Mouse (Mus musculus): ENCODE measurements around the gene Stambpl1.
A peak's percentile ranks its signal among the peaks of the same experiment; 100 is the strongest.

Gene Stambpl1

DNA sequence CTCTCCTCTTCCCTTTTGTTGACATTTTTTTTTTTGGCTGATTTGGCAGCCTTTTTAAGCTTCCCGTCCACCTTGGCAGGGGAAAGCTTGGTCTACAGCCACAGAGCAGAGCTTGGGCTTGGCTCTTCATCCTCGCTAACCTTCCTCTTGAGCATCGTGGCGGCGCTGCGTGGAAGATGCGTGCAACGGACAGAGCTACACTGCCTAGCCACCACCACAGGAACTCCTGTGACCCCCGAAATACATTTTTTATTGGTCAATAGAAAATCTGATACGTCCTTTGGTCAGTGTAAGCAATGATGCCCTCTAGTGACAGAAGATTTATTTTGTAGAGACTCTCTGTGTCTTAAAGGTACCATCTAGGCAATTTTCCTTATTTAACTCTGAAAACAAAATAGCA is 92.4 kb downstream of the Stambpl1 start:
- peak; percentile 30 for DNase-seq (ENCODE audit: low read depth)

DNA sequence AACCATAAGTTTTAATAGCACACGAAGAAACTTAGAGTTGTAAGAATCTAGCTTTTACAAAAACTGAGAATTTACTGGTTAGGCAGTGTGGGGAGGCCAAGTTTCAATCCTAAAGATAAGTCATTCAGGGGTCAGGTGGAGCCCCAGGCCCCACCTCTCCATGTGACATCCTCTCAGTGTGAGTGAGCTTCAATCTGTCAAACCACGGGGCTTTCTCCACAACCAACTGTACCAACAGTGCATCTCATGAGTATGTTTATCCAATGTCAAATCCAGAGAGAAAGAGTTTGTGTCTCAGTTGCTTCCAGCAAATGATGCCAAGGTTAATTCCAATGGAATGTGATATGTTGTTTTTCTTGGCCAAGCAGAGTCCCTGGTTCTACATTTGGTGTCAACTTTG is 92.8 kb downstream of the Stambpl1 start:
- no peak for DNase-seq (ENCODE audit: low read depth)

DNA sequence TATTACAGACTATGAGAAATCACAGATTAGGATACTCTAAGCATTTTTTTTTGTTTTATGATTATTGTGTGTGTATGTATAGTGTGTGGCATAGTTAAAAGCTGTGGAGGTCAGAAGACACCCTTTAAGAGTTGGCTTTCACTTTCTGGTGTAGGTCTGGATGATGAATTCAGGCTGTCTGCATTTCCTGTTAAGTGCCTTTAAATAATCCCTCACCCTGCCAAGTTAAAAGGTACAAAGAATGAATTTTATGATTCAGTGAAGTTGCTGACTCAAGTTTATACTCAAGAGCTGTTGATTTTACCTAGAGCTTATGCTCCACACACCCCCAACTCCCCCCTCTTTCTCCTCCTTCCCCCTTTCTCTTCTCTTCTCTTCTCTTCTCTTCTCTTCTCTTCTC is 95.2 kb downstream of the Stambpl1 start:
- DNase-seq (ENCODE audit: low read depth) = peak; percentile 62

DNA sequence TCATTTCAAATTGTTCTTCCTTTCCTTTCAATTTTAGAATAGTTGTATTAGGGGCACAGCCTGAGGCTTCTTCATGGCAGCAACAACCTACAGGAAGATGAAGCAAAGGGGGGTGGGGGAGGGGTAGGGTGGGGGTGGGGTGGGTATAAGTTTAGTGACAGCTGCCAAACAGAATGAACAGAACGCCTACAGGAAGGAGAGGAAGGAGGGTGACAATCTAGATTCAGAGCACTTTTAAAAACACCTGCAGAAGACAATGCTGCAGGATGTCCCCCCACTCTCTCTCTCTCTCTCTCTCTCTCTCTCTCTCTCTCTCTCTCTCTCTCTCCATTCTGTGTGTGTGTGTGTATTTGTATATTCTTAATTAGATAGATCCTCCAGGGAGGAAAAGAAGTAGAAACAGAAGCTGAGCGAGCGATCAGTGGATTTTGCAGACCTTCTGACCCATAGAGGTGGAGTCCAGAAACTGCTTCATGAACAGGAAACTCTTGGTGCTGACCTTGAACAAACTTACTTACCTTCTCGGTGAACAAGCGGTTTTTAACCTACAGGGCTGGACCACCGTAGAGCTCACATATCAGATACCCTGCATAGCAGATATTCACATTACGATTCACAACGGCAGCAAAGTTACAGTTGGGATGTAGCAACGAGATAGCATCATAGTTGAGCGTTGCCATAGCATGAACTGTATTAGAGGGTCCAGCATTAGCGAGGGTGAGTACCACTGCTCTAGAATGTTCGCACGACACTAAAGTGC is 95.8 kb downstream of the Stambpl1 start:
- DNase-seq (ENCODE audit: low read depth) = peak; percentile 55

DNA sequence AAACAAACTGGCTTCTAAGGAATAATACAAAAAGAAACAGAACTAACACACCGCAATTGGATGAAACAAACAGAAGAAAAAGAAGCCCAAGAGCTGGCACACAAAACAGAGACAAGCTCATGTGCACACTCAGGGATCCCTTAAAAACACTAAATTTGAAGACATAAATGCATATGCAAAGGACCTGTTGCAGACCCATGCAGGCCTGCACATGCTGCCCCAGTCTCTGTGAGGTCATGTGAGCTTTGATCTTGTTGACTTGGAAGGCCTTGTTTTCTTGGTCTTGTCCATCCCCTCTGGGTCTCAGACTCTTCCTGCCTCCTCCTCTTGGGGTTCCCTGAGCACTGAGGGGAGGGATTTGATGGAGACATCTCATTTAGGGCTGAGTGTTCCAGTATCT is 96.7 kb downstream of the Stambpl1 start:
- DNase-seq (ENCODE audit: low read depth) = peak; percentile 30
